Mouse (Mus musculus) right cerebral cortex, postnatal 36 days (tissue): ENCODE measurements around the gene Spindoc.
A peak's percentile ranks its signal among the peaks of the same experiment; 100 is the strongest.

Source experiments
- DNase-seq, 2 experiments: peaks; one replicate each; pipeline ENCODE4 v3.0.0; 2022; ENCODE audit warnings: low spot score in 2 of 2, mixed read lengths in 1 of 2

Gene Spindoc

DNA sequence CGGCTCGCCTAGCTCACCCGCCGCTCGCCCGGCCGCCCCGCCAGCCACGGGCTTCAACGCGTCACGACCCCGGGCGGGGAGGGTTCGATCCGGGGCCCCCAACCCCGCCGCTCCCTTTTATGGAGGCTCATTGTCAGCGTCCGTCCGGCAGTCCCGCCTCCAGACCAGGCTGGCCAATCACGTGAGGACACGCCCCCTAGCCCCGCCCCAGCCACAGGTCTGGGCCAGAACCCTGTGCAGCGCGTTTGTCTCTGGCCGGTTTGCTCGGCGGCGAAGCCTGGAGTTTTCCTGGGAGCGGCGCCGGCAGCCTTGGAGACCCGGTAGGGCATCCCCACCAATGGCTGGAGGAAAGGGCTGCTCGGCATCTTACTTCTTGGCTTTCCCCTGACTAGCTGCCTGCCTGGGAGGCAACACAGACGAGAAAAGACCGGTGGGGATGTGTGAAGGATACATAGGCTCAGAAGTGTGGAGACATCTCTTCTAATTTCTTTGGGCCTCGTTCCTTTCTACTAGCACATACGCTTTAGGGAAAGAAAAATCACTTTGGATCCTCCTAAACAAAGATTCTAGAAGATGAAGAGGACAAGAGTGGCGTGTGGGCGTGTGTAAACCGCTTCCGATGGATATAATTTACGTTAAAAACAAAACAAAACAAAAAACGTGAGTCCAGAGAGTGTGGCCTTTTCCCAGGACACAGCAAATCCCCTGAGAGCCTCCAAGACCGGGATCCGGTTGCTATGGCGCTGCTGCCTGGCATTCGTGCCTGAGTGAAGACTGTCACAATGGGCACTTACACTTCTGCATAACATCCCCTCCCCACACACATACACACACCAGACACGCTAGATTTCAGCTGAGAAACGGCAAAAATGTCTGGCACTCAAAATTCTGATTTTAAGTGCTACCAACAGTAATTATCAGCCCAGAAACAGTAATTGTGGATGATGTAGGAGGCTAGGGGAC, at the start of gene Spindoc:
Gene Spindoc (minus strand): TSS at position 92 of the 963 bp plus-strand sequence.
- peak; percentile 97 for DNase-seq

DNA sequence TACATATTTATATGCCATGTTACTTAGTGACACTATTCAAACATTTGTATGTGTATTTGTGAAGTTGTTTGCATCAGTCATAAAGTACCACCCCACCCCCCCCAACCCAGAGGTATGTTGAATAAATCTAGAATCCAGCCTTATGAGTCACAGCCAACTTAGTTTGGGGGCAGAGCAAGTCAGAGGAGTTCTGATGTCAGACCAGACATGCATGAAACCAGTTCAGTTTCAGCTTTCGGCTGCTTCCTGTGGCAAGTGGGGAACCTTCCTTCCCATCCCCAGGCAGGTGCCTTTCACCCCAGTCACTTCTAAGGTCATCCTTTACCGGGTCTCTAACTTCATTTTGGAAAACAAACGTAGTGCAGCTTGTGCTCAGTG, 42.6 kb upstream of the Spindoc start:
- no peak for DNase-seq

DNA sequence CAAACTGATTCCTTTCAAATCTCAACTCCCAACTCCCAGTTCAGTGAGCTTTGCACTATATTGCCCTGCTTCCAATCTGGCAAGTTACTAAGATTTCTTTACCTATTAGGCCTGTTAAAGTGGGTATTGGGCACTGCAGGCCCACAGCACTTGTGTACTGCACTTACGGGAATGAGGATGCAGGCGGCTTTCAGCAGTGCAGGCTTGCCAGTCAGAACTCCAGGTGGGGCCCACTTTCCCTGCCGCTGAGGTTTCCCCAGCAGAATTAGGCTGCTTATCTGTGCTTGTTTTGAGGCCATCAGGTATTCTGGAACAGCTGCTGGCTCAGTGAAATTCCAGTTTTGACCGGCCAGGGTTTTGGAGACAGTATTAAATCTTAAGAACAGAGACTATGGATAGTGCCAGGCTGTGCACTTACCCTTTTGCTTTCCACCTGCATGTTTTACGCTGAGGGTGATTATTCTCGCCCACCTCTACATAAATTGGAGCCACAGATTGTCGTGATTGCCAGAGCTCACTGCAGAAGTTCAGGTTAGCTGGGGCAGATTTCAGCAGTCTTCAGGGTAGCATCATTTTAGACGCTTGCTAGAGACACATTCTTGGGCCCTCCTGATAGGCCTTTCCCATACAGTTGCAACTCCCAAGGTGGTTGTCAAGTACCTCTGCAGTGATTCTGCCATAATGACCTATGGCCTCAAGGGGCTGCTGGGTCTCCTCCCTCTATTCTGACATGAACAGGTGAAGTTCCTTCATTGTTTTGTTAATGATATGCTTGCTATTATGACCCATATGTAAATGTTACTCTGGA, 42.0 kb upstream of the Spindoc start:
- DNase-seq, result no peak

DNA sequence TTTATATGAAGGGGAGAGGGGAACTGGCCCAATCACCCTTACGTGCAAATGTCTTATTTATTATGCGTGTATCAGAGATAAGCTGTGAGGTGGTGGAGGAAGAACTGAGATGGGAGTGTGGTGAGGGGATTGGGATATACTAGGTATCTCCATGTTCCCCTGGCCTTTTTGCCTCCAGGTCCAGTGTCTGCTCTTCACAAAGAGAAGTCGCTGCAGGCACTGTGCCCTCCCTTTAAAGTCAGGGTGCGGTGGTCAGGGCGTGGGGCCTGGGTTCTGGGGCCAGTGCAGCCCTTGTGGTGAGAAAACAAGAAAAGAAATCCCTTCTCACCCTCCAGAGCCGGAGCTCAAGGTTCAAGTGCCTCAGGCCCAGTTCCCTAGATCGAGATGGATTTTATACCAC, 41.3 kb upstream of the Spindoc start:
- DNase-seq, result no peak

DNA sequence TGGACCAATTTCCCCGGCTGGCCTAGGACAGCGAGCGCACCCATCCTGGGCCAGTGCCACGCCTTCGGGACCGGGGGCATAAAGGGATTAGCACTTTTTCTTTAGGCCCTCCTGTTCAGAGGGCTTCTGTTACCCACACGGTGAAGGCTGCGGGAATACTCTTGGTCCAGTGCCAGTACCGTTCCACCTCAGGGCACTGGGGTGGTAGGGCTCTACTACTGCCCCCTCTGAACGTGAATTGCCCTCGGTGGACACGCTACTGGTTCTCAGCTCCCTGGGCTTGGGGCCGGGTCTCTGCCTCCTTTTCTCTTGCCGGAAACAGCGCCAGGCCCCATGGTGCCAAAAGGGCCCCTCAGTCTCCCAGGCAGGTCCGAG, 40.8 kb upstream of the Spindoc start:
- no peak for DNase-seq

DNA sequence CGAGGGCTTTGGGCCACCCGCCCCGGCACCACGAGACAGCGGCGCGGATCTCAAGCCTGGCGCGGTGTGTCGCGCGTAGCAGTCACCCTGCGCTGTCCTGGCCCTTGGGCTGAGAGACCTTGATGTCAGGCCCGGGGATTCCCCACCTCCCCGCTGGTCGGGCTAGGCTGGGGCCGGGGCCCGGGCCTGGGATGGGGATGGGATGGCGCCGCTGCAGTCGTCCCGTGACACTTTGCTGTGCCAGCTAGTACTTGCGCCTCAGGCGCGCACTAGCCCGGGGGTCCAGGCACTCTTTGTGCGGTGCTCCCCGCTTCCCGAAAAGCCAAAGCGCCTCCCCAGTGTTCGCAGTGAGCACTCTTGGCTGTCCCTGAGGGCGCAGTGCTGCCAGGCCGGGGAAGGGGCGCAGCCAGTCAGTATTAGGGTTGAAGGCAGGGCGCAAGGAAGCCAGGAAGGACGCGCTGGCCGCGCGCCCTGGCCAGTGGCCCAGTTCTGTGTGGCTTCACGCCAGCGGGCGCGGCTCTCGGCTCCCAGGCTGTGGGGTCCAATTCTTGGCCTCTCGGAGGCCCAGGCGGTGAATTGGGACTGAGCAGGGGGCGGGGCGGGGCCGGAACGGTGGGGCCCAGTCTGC, 40.3 kb upstream of the Spindoc start:
- peak; percentile 68 to 80 for DNase-seq

DNA sequence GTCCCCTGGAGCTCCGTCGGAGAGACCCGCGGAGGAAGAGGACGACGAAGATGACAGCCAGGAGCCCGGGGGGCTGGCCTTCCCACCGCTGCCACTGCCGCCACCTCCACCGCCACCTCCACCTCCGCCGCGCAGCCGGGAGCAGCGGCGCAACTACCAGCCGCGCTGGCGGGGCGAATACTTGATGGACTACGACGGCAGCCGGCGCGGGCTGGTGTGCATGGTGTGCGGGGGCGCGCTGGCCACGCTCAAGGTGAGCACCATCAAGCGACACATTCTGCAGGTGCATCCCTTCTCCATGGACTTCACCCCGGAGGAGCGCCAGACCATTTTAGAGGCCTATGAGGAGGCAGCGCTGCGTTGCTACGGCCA, 39.8 kb upstream of the Spindoc start:
- peak; percentile 13 to 25 for DNase-seq

DNA sequence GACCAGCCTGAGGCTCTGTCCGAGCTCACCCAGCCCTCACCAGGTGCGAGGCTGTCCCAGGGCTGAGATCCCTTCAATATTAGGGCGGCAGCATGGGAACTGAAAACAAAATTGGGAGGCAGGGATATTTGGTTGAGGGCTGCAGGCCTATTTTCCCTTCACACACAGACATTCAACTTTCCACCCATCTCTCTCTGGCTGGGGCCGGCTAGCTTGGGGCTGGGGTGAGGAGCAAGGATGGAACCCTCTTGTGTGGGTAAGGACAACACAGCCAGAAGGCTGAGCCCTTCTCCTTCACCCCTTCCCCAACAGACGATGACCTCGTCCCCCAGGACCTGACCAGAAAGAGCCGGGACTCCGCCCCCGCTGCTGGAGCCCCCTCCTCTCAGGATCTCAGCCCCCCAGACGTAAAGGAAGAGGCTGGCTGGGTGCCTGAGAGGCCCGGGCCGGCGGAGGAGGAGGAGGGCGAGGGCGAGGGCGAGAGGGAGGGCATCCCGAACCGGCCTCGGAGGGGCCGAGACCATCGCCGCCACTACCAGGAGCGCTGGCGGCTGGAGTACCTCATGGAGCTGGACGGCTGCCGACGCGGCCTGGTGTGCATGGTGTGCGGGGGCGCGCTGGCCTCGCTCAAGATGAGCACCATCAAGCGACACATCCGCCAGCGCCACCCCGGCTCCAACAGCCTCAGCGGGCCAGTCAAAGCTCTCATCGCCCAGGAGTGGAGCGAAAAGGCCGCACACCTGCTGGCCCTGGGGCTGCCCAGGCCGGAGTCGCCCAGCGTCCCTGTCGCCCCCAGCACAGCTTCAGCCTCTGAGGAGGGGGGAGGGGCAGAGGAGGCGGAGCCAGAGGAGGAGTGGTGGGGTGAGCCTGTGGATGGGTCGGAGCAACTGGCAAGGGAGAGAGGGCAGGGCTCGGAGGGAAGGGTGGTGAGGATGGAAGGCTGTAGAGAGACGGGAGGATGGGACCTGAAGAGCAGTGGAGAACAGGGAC, 39.1 kb upstream of the Spindoc start:
- peak; percentile 67 to 82 for DNase-seq

DNA sequence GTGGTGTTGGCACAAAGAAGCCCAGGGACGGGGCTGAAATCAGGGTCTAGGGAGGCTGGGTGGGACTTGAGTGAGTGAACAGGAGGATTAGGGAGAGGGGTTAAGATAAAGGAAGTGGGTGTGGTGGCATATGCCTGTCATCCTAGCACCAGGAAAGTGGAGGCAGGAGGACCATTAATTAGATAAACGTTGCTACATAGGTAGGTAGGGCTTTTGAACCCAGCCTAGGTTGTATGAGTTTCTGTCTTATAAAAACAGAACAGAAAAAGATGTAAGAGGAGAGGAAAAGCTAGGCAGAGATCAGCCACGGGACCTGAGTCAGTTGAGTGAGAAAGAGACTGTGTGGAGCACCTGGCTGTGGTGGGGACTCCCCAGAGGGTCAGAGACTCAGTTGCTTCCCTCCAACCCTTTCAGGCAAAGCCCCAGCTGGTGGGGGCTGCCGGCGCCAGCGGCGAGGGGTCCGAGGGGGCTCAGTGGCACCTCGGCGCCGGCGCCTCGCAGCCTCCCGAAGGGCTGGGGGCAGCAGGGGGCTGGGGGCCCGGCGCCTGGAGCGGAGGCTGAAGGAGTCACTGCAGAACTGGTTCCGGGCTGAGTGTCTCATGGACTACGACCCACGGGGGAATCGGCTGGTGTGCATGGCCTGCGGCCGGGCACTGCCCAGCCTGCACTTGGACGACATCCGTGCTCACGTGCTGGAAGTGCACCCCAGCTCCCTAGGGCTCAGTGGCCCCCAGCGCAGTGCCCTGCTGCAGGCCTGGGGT, 38.2 kb upstream of the Spindoc start:
- no peak for DNase-seq

DNA sequence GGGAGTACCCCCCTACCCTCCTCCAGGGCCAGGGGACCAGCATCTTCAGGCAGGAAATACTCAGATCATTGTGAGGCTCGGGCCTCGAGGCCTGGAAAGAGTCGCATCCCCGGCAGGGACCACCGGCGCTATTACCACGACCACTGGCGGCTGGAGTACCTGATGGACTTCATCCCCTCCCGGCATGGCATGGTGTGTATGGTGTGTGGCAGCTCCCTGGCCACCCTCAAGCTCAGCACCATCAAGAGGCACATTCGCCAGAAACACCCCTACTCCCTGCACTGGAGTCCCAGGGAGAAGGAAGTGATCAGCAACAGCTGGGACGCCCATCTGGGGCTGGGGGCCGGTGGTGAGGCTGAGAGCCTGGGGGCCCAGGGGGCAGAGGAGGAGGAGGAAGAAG, 37.3 kb upstream of the Spindoc start:
- DNase-seq, result no peak

DNA sequence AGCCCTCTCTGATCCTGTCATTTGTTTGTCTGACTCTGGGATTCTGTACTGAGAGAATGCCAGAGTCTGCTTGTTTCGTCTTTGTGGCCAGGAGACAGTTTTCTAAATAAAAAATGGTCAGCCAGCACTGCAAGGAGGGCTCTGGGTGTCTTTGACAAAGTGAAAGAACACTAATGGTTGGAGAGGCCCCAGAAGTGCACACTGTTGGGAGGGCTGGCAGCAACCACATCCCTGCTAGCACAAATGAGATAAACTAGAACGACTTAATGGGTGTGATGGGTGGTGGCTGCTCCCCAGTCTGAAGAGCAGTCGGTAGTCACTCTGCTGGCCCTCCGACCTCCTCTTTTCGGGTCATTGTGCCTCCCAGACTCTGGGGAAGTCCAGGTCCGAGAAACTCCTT, 36.3 kb upstream of the Spindoc start:
- no peak for DNase-seq

DNA sequence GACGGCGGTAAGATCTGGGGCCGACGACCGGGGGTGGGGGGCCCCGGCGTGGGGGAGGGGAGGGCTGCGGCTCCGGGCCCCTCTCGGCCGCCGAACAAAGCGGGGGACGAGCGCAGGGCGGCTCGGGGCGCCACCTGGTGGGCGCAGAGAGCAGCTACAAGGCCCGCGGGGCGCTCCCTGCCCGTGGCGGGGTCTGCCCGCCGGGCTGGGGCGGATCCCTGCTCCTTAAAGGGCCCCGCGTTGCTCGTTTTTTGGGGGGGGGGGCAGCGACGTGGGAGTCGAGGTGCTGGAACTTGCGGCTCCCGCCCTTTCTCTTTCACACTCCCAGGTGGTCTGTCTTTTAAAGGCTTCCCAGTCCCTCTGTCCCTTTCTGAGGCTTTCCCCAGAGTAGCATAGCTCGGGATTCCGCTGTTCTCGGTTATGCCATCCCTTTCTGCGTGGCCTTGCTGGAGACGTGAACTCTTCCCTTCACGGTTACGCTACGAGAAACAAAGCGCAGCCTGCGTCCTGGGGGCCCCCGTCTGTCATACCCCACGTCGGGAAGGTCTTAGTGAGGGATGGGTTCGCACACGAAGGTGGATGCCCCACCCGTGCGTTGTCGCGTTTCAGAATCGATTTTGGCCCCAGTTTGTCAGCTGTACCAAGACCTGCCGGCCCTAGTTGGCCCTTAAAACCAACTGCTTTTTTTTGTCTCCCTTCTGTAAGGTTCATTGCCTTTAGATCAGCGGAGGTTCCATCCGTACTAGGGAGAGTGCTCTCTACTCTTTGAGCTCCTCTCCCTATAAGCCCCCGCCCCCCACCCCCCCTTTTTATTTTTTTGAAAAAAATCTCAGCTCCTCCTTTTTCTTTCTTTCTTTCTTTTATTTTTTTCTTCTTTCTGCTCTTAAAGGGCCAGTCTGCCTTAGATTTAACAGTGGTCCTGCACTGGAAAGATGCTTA, 35.4 kb upstream of the Spindoc start:
- peak; percentile 44 to 56 for DNase-seq

DNA sequence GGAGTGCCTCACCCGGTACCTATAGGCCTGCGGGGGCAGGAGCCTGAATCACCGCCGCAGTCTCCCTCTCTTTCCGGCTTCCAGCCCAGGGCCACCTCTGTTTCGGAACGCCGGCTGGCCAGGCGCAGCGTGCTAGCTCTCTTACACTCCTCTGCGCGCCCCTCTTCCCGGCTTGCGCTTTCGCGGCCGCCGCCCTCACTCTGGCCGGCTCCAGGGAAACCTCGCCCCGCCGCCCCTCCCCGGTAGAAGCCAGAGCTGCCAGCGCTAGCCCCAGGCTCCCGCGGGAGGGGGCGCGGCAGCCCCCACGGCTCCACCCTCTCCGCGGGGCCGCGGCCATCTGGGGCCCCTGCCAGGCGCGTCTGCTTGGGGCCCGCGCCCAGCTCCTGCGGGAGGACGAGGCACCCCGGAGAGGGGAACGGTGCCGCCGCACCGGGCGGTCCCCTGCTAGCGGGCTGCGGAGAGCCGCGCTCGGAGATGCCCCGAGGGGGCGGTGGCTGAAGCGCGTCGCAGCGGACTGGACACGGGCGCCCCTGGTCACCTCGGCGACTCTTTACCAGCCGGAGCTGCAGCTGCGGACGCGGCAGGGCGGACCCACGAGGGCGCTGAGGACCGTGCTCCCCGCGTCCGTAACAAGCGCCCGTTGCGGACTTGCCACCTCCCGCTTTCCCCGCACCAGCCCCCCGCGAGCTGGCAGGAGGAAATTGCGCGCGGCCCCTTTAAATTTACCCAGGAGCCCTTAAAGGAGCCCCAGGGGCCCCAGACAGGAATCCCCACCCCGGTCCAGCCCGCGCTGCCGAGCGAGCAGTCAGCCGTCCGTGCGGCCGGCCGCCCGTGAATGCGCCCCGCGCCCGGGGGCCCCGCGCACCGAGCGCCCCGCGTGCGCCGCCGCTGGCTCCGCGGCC, 34.3 kb upstream of the Spindoc start, which contains the start of gene 2700081O15Rik:
Gene 2700081O15Rik (plus strand): TSS at position 792 of the 902 bp plus-strand sequence.
- DNase-seq, result peak; percentile 42 to 52

DNA sequence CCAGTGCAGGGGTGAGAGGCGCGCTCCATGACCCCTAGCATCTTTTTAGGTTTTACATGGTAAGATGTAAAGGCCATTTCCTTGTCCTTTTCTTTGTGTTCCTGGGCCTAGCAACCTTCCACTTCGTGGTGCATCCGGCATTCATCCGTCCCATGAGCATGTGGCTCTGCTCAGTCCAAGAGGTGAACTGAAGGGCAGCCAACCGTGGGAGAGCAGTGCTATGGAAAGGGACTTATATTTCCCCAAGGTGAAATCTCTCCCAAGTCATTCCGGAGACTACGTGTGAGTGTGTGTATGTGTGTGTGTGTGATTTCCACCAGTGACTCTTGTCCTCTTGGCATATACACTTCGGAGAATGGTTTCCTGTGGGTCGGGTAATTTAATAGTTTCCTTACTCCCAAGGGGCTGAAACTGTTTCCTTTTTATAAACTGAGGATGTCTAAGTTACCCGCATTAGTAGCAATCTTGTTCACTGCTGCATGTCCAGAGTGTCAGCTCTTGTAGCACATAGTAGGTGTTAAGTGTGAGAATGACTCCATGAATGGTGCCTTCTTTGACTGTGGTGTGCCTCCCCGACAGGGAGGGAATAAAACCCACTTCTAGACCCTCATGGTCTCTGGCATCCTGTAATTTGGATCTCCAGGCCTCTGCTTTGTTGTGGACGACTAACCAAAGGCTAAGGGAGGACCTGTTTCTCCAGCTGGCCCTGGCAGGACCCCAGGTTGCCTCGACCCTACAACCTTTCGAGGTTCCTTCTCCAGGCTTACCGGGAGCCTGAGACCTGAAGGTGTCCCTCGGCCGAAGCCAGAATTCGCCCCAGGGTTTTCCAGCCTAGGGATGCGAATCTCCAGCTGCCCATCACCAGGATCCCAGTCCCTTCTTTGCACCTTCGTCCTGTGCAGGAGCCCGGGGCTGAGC, 33.4 kb upstream of the Spindoc start:
- DNase-seq, result no peak

DNA sequence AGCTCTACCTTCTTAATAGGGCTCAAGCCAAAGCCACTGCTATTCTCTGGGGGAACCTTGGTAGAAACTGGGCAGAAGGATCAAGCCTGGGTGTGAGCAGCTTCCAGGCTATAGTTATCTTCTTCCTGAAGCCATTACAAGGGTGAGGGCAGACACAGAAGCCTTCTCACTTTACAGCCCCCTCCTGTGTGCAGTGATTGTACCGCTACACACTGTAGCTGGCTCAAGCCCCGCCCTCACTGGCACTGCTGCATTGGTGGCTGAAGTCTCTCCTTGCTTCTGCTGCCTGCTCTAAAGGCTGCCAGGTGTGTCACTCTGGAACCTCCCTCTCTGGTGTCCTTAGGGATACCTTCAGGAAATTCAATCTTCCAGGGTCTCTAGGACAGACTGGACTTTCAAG, 29.6 kb upstream of the Spindoc start:
- no peak for DNase-seq

DNA sequence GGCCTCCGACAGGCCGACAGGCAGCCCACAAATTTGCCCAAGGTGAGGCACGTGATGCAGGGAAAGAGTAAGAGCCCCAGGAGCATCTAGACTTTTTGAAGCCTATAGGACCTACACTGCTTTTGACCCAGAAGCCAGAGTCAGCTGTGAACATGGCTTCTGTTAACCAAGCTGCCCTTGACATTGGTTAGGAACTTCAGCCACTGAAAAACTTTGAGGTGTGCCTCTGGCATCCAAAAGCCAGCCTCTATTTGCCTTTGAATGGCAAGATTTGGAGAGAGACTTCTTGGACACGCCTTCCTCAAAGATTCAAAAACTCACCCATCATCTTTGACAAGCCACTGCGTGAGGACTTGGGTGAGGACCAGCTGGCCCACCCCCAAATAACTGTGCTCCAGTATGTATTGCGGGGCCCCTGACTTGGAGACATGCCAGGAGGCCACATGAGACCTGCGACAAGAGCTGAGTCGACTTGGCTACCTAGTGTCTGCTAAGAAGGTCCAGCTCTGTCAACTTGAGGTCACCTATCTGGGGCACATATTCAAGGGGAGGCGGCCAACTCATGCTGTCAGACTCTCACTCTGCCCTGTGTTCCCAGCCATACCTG, 21.9 kb upstream of the Spindoc start:
- DNase-seq, result no peak

DNA sequence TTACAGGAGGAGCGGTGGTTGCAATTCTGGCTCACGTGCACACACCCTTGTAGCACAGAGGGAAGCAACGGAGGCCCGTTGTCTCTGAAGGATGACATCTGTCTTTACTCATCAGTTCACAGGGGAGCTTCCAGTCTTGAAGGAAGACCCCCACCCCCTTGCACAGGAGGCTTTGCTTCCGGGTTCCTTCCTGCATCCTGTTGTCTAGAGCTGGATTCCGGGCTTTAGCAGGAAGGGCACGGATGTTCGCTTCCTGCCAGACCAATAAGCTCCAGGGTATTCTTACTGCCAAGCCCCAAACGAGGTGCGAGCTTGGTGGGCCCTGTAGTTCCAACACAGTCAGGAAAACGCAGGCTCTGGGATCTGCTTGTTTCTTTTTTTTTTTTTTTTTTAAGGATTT, 17.8 kb upstream of the Spindoc start:
- DNase-seq, result no peak
